Mouse (Mus musculus) hindbrain, embryonic 13.5 days (tissue): Measurements from ENCODE around the gene Olfr150. TPM values are rescaled to one million over a fixed set of nuclear protein-coding genes. Genes with fewer than 3 reads are reported as not detected.
"Not testable (repeated sequence)": the region's sequence is repeated elsewhere in the genome, so short reads cannot be mapped to it uniquely, and the experiment has no call there.

Source experiments
- ATAC-seq: fragments of 200-750 bp; cut with Nextera tagmentation; 2 replicates; pipeline ENCODE4 v1.8.0; 2017; ENCODE audit warnings: moderate TSS enrichment; ENCODE audit not compliant: low FRiP score
- H3K27ac ChIP-seq: fragments of 300-500 bp; sonication (generic); 2 replicates; pipeline ENCODE4 v1.5.1; 2015; ENCODE audit warnings: inconsistent platforms, mild to moderate bottlenecking, moderate library complexity
- H3K27me3 ChIP-seq: fragments of 300-500 bp; sonication (generic); 2 replicates; pipeline ENCODE4 v1.6.1; 2015; ENCODE audit warnings: mild to moderate bottlenecking, inconsistent platforms
- H3K36me3 ChIP-seq: fragments of 300-500 bp; sonication (generic); 2 replicates; pipeline ENCODE4 v1.6.1; 2015; ENCODE audit warnings: mild to moderate bottlenecking, inconsistent platforms
- H3K4me1 ChIP-seq: fragments of 300-500 bp; sonication (generic); replicated peaks from 2 replicates; pipeline ENCODE4 v1.6.1; 2015; ENCODE audit warnings: inconsistent platforms
- H3K4me2 ChIP-seq: fragments of 300-500 bp; sonication (generic); 2 replicates; pipeline ENCODE4 v1.6.1; 2015; ENCODE audit warnings: inconsistent platforms, mild to moderate bottlenecking, moderate library complexity
- H3K4me3 ChIP-seq: fragments of 300-500 bp; sonication (generic); 2 replicates; pipeline ENCODE4 v1.5.1; 2015; ENCODE audit warnings: mild to moderate bottlenecking, inconsistent platforms
- H3K9ac ChIP-seq: fragments of 300-500 bp; sonication (generic); 2 replicates; pipeline ENCODE4 v1.6.1; 2015; ENCODE audit warnings: mild to moderate bottlenecking, inconsistent platforms
- H3K9me3 ChIP-seq: fragments of 300-500 bp; sonication (generic); 2 replicates; pipeline ENCODE4 v1.6.1; 2016; ENCODE audit warnings: inconsistent platforms
- WGBS: fragments of 180-500 bp; shearing (Covaris S2); methylation state at CpG from one replicate; pipeline ENCODE4 v1.1.7; 2015; 5-methylcytosine and 5-hydroxymethylcytosine counted together
- polyA plus RNA-seq: library from polyadenylated mRNA; unstranded; fragments of >200 nt; fragmentation: Nextera tagmentation; extraction: Ambion mirVana; gene quantifications from 2 replicates; pipeline ENCODE4 v1.2.1, GENCODE M21; 2015

Olfr150 gene
- not detected in 2 replicates for polyA plus RNA-seq

DNA sequence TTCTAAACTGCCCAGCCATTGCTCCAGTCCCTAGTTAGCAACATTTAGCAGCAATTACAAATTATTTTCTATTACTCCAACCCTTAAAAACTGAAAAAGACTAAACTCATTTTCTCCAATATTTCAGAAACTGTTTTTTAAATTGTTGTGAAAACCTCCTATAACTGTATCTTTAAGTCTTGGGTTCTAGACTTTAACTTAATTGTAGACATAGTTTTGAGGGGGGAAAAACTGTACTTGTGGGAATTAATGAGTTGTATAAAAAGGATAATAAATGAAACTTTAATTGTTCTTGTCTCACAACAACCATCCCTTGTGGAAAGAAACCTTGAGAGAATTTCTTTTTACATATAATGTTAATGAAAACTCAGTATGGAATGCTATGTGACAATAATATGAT lies at the start of gene Olfr150:
Gene Olfr150, plus strand, starts transcription at position 301 of the 400 bp plus-strand sequence.
- Histone ChIP-seq H3K4me1 (no peaks in the 10 kb centered on the region), H3K27me3 (no peaks in the 10 kb centered on the region), H3K9me3 (no peaks in the 10 kb centered on the region), H3K27ac (no peak within 1 kb of the TSS), H3K4me2 (no peak within 1 kb of the TSS), H3K36me3 (no peaks in the 10 kb centered on the region), H3K9ac (no peak within 1 kb of the TSS), H3K4me3 (no peak within 1 kb of the TSS)
- ATAC-seq, result no peak

DNA sequence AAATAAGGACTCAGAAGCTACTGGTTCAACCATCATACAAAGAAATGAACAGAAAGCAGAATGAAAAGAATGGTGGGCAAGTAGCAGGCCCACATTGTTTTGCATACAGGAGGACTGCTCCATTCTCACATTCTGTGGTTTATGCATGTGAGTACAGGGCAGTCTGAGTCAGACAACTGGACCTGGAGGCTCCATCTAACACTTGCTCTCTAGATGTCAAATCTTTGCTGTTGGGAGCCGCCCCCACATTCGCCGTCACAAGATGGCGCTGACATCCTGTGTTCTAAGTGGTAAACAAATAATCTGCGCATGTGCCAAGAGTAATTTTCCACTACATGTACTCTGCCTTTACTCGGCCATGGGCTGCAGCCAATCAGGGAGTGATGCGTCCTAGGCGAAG lies 29.7 kb upstream of the Olfr150 start:
- H3K9ac ChIP-seq, H3K4me1 ChIP-seq, H3K27me3 ChIP-seq, H3K4me2 ChIP-seq, H3K36me3 ChIP-seq, ATAC-seq, H3K4me3 ChIP-seq, H3K27ac ChIP-seq, H3K9me3 ChIP-seq: not testable (repeated sequence)
- 85% methylated on average over 8 of the region's 8 CpGs for WGBS

DNA sequence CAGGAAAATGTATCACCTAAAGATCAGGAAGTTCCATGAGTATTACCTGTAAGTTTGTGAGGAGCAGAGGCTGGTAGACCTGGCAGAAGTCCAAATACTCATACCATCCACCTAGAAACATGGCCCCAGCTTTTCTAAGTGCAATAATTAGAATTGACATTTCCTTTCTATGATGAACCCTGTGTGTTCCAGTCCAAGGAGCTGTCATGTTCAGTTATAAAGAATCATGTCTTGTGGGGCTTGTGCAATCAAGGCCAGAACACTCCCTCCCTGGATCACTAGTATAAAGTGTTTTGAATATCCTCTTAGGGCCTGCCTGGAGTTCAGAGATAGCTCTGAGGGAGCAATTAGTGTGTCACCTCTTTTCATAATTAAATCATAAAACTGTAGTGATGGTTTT lies 23.8 kb upstream of the Olfr150 start, which contains the start of gene Olfr149:
Gene Olfr149, minus strand, starts transcription at position 101 of the 400 bp plus-strand sequence.
- no peaks in the 10 kb centered on the region for H3K4me1 ChIP-seq
- H3K4me3 ChIP-seq, result no peak within 1 kb of the TSS
- no peaks in the 10 kb centered on the region for H3K27me3 ChIP-seq
- ATAC-seq, result no peak
- H3K4me2 ChIP-seq, result no peak within 1 kb of the TSS
- no peaks in the 10 kb centered on the region for H3K9me3 ChIP-seq
- no peak within 1 kb of the TSS for H3K27ac ChIP-seq
- H3K9ac ChIP-seq, result no peak within 1 kb of the TSS
- H3K36me3 ChIP-seq, result no peaks in the 10 kb centered on the region

DNA sequence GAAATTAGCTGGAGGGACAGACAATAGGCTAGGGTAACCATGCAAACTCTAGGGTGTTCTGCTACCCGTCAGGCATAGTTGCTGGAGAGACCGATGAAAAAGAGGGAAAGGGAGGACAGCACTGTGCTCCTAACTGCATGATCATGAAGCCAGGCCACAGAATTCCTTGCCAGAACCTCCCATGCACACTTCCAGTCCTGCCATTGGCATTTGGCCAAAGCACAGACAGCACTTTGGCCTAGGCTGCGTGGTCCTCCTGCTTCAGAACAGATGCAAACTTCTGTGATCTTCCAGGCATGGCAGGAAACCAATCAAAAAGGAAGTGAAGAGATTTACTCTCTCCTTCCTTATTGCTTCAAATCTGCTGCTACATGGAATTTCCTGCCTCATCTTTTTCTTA lies 21.8 kb upstream of the Olfr150 start:
- WGBS, result 80% methylated on average over 3 of the region's 3 CpGs
- H3K27me3 ChIP-seq, result no peaks in the 10 kb centered on the region
- no peaks in the 10 kb centered on the region for H3K9me3 ChIP-seq
- H3K4me1 ChIP-seq, result no peaks in the 10 kb centered on the region
- H3K4me2 ChIP-seq, result no peak overlapping the region
- H3K27ac ChIP-seq, result no peak overlapping the region
- H3K4me3 ChIP-seq, result no peak overlapping the region
- no peak for ATAC-seq
- no peak overlapping the region for H3K9ac ChIP-seq
- H3K36me3 ChIP-seq, result no peaks in the 10 kb centered on the region

DNA sequence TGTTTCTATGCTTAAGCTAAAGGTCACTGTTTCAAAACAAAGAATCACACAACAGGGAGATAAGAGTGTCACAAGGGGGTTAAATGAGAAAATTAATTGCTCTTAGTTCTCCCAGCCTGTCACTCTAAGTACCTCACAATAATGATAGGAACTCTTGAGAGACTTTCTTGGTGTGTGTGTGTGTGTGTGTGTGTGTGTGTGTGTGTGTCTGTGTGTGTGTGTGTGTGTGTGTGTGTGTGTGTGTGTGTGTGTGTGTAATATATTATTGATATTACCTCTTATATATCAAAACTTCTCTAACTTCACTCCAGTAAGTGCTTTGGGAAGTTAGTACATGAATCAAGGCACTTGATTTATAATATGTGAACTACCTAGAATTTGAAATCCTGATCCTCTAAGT lies 19.7 kb upstream of the Olfr150 start, which contains the start of gene Olfr965:
Gene Olfr965, plus strand, starts transcription at position 301 of the 400 bp plus-strand sequence.
- no peak within 1 kb of the TSS for H3K27ac ChIP-seq
- H3K4me1 ChIP-seq, result no peaks in the 10 kb centered on the region
- H3K9me3 ChIP-seq, result no peaks in the 10 kb centered on the region
- H3K4me2 ChIP-seq, result no peak within 1 kb of the TSS
- ATAC-seq, result no peak
- no peaks in the 10 kb centered on the region for H3K27me3 ChIP-seq
- H3K9ac ChIP-seq, result no peak within 1 kb of the TSS
- no peaks in the 10 kb centered on the region for H3K36me3 ChIP-seq
- no peak within 1 kb of the TSS for H3K4me3 ChIP-seq

DNA sequence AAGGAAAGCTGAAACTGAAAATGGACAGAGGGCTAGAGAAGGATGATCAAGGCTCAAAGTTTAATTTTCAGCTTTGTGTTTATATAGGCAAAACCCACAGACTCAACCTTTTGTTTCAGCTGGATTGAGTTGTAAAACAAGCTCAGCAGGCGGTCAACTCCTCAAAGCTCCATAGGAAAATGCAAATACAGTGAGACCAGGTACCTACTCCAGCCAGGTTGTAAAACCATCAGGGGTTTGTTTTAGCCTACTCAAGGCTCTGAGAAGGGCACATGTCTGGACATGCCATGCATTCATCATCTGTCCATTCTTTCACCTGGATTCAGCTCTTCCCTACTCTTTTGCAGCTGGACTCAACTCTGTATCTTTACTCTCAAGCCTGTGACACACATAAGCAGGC lies 10.0 kb downstream of the Olfr150 start:
- H3K4me1 ChIP-seq, result no peaks in the 10 kb centered on the region
- WGBS, result 85% methylated on average over 1 of the region's 1 CpGs
- H3K4me3 ChIP-seq, result no peak overlapping the region
- no peak overlapping the region for H3K9ac ChIP-seq
- no peak for ATAC-seq
- H3K9me3 ChIP-seq, result no peaks in the 10 kb centered on the region
- no peaks in the 10 kb centered on the region for H3K36me3 ChIP-seq
- H3K27me3 ChIP-seq, result no peaks in the 10 kb centered on the region
- H3K4me2 ChIP-seq, result no peak overlapping the region
- no peak overlapping the region for H3K27ac ChIP-seq

DNA sequence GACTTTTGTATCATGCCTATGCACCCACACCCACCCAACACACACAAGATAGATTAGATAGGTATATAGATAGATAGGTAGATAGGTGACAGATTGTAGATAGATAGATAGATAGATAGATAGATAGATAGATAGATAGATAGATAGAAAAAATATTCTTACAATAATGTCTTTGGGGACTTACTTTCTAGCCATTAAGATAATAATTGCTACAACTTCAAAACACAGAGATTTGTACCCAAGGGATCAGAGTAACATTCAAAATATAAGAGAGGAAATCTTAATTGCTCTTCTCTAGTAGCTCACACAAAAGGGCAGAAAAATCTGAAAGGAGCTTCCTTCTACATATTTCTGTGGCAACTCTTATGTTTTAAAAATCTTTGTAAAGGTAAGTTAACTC lies 15.2 kb downstream of the Olfr150 start, which contains the start of gene Olfr967:
Gene Olfr967, plus strand, starts transcription at position 301 of the 400 bp plus-strand sequence.
- H3K27ac ChIP-seq, result no peak within 1 kb of the TSS
- no peaks in the 10 kb centered on the region for H3K9me3 ChIP-seq
- no peak for ATAC-seq
- no peaks in the 10 kb centered on the region for H3K4me1 ChIP-seq
- no peak within 1 kb of the TSS for H3K9ac ChIP-seq
- no peaks in the 10 kb centered on the region for H3K36me3 ChIP-seq
- H3K4me2 ChIP-seq, result no peak within 1 kb of the TSS
- H3K4me3 ChIP-seq, result no peak within 1 kb of the TSS
- no peaks in the 10 kb centered on the region for H3K27me3 ChIP-seq

DNA sequence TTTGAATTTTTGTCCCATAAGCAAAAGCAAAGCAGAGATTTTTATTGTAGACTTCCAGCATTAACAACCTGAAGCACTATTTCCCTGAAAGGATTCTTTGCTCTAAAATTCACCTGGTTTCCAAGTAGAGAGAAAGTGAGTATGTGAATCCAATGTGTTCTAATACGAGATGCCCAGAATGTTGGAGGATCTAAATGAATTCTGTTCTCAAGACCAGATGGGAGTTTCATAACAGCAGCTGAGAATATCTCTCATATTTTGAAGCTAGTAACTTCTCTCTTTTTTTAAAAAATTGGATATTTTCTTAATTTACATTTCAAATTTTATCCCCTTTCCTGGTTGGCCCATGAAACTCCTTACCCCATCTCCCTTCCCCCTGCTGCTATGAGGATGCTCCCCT lies 15.7 kb downstream of the Olfr150 start:
- no peak overlapping the region for H3K9ac ChIP-seq
- WGBS, result 91% methylated on average over 1 of the region's 1 CpGs
- H3K4me1 ChIP-seq, result no peaks in the 10 kb centered on the region
- H3K27ac ChIP-seq, result no peak overlapping the region
- ATAC-seq, result no peak
- H3K4me2 ChIP-seq, result no peak overlapping the region
- H3K9me3 ChIP-seq, result no peaks in the 10 kb centered on the region
- no peak overlapping the region for H3K4me3 ChIP-seq
- H3K36me3 ChIP-seq, result no peaks in the 10 kb centered on the region
- no peaks in the 10 kb centered on the region for H3K27me3 ChIP-seq

DNA sequence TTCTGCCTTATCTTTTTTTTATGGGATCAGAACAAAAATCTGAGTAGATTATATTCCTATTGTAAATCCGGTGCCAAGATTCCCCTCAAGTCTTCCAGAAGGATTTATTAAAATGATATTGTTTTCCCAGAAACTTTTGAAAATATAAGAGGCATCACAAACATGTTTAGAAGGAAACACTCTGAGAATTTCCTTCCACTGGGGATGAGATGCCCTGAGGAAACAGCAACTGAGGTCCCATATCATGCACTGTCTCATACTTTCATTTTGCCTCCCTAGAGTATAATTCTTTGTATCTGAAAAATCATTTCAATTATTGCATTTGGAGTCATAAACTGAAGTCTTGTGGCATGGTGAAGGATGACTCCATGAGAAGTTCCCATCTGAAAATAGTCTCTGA lies 52.4 kb downstream of the Olfr150 start, which contains the start of gene Olfr968:
Gene Olfr968, minus strand, starts transcription at position 101 of the 400 bp plus-strand sequence.
- no peak within 1 kb of the TSS for H3K4me2 ChIP-seq
- no peaks in the 10 kb centered on the region for H3K27me3 ChIP-seq
- H3K36me3 ChIP-seq, result no peaks in the 10 kb centered on the region
- no peak for ATAC-seq
- no peak within 1 kb of the TSS for H3K27ac ChIP-seq
- no peak within 1 kb of the TSS for H3K9ac ChIP-seq
- WGBS, result 79% methylated on average over 1 of the region's 1 CpGs
- no peaks in the 10 kb centered on the region for H3K4me1 ChIP-seq
- no peaks in the 10 kb centered on the region for H3K9me3 ChIP-seq
- H3K4me3 ChIP-seq, result no peak within 1 kb of the TSS

Other genes with a start within 250 kb of the Olfr150 start
- not detected in 2 replicates for gene Olfr44, start 237.0 kb upstream of the Olfr150 start, polyA plus RNA-seq
- not detected in 2 replicates for gene Olfr957, start 215.2 kb upstream of the Olfr150 start, polyA plus RNA-seq
- gene Olfr958, start 176.9 kb upstream of the Olfr150 start, polyA plus RNA-seq, result not detected in 2 replicates
- not detected in 2 replicates for gene Olfr959, start 155.4 kb upstream of the Olfr150 start, polyA plus RNA-seq
- gene AW551984, start 126.6 kb upstream of the Olfr150 start, polyA plus RNA-seq, result 63.0 and 69.8 TPM in 2 replicates
- gene Olfr148, start 120.3 kb upstream of the Olfr150 start, polyA plus RNA-seq, result not detected in 2 replicates
- not detected in 2 replicates for gene Olfr960, start 109.6 kb upstream of the Olfr150 start, polyA plus RNA-seq
- gene Olfr961, start 85.9 kb upstream of the Olfr150 start, polyA plus RNA-seq, result not detected in 2 replicates
- gene Olfr963, start 63.8 kb upstream of the Olfr150 start, polyA plus RNA-seq, result not detected in 2 replicates
- not detected in 2 replicates for gene Olfr149, start 23.9 kb upstream of the Olfr150 start, polyA plus RNA-seq
- not detected in 2 replicates for gene Olfr965, start 19.6 kb upstream of the Olfr150 start, polyA plus RNA-seq
- not detected in 2 replicates for gene Olfr967, start 15.3 kb downstream of the Olfr150 start, polyA plus RNA-seq
- gene Olfr968, start 52.3 kb downstream of the Olfr150 start, polyA plus RNA-seq, result not detected in 2 replicates
- gene Olfr969, start 60.0 kb downstream of the Olfr150 start, polyA plus RNA-seq, result not detected in 2 replicates
- not detected in 2 replicates for gene Olfr970, start 77.9 kb downstream of the Olfr150 start, polyA plus RNA-seq
- gene Olfr971, start 105.9 kb downstream of the Olfr150 start, polyA plus RNA-seq, result not detected in 2 replicates
- not detected in 2 replicates for gene Olfr972, start 135.4 kb downstream of the Olfr150 start, polyA plus RNA-seq
- gene Olfr229, start 176.4 kb downstream of the Olfr150 start, polyA plus RNA-seq, result not detected in 2 replicates
- gene Olfr974, start 206.5 kb downstream of the Olfr150 start, polyA plus RNA-seq, result not detected in 2 replicates
- 0.06 TPM in 1 of 2 replicates, not detected in the other for gene Olfr975, start 221.1 kb downstream of the Olfr150 start, polyA plus RNA-seq
- not detected in 2 replicates for gene Olfr976, start 230.2 kb downstream of the Olfr150 start, polyA plus RNA-seq